Mouse (Mus musculus): ENCODE measurements around the gene Mum1. TPM values are rescaled to one million over a fixed set of nuclear protein-coding genes. Genes with fewer than 3 reads are reported as not detected.

Gene Mum1
- total and polyA plus RNA-seq, 2 experiments: 7.1 to 10.1 TPM

- Histone ChIP-seq H3K4me3 (ENCODE audit: insufficient read depth, low read depth, low read length) (no peak overlapping the region), H3K9ac (ENCODE audit: low read depth, low read length) (no peak overlapping the region), H3K27me3 (ENCODE audit: control insufficient read depth, insufficient read depth, low read length) (no peaks in the 10 kb centered on the region), H3K79me2 (ENCODE audit: control insufficient read depth, insufficient read depth, low read length) (peaks cover 6% of the 10 kb centered on the region; the same call in 1 of the 2 replicates), H3K27ac (replicated peaks; ENCODE audit: insufficient read depth, low read depth, low read length) (no peak overlapping the region), H3K36me3 (ENCODE audit: control insufficient read depth, insufficient read depth, low read length) (peaks cover 32% of the 10 kb centered on the region), H3K4me1 (ENCODE audit: control insufficient read depth, insufficient read depth, low read length) (peaks cover 1% of the 10 kb centered on the region)
- no peak for DNase-seq (ENCODE audit: extremely low read depth, low read depth, low spot score)
- TF ChIP-seq CTCF (IDR thresholded peaks at IDR 0.05; ENCODE audit: low read depth, low read length) (no peak), POLR2A (IDR thresholded peaks at IDR 0.05; ENCODE audit: extremely low read depth, insufficient read depth, low read length) (no peak)
- WGBS: 94% methylated on average over 12 of the region's 12 CpGs
Observed at GRCm38 (mm10) chr10:80288097-80288496, 61.9 kb downstream of the Mum1 start.

GRCm38 (mm10) chr10:80288657-80289056, 62.4 kb downstream of the Mum1 start:
- H3K4me3 ChIP-seq (ENCODE audit: insufficient read depth, low read depth, low read length): no peak overlapping the region
- no peaks in the 10 kb centered on the region for H3K27me3 ChIP-seq (ENCODE audit: control insufficient read depth, insufficient read depth, low read length)
- no peak overlapping the region for H3K9ac ChIP-seq (ENCODE audit: low read depth, low read length)
- peaks cover 28% of the 10 kb centered on the region for H3K36me3 ChIP-seq (ENCODE audit: control insufficient read depth, insufficient read depth, low read length)
- peaks cover 4% of the 10 kb centered on the region; the same call in 1 of the 2 replicates for H3K4me1 ChIP-seq (ENCODE audit: control insufficient read depth, insufficient read depth, low read length)
- H3K79me2 ChIP-seq (ENCODE audit: control insufficient read depth, insufficient read depth, low read length): peaks cover 6% of the 10 kb centered on the region; the same call in 1 of the 2 replicates
- no peak overlapping the region for H3K27ac ChIP-seq (replicated peaks; ENCODE audit: insufficient read depth, low read depth, low read length)
- DNase-seq (ENCODE audit: extremely low read depth, low read depth, low spot score): no peak
- TF ChIP-seq CTCF (IDR thresholded peaks at IDR 0.05; ENCODE audit: low read depth, low read length) (peak; percentile 35; the same call in 1 of the 2 replicates), POLR2A (IDR thresholded peaks at IDR 0.05; ENCODE audit: extremely low read depth, insufficient read depth, low read length) (no peak)
- WGBS: 82% methylated on average over 8 of the region's 8 CpGs

GRCm38 (mm10) chr10:80292251-80293146, 66.3 kb downstream of the Mum1 start, which contains the start of gene Rps15:
Gene Rps15 (plus strand): TSS chr10:80292453.
- WGBS: under 1% methylated on average over 72 of the region's 72 CpGs
- peak; percentile 80 for DNase-seq (ENCODE audit: extremely low read depth, low read depth, low spot score)
- peak within 1 kb of the TSS; percentile 61 for H3K27ac ChIP-seq (replicated peaks; ENCODE audit: insufficient read depth, low read depth, low read length)
- peak within 1 kb of the TSS; percentile 95 for H3K9ac ChIP-seq (ENCODE audit: low read depth, low read length)
- H3K4me1 ChIP-seq (ENCODE audit: control insufficient read depth, insufficient read depth, low read length): peaks cover 4% of the 10 kb centered on the region; the same call in 1 of the 2 replicates
- H3K36me3 ChIP-seq (ENCODE audit: control insufficient read depth, insufficient read depth, low read length): peaks cover 12% of the 10 kb centered on the region
- H3K4me3 ChIP-seq (ENCODE audit: insufficient read depth, low read depth, low read length): peak within 1 kb of the TSS; percentile 95
- H3K27me3 ChIP-seq (ENCODE audit: control insufficient read depth, insufficient read depth, low read length): no peaks in the 10 kb centered on the region
- H3K79me2 ChIP-seq (ENCODE audit: control insufficient read depth, insufficient read depth, low read length): peaks cover 6% of the 10 kb centered on the region; the same call in 1 of the 2 replicates
- TF ChIP-seq CTCF (IDR thresholded peaks at IDR 0.05; ENCODE audit: low read depth, low read length) (peak; percentile 79), POLR2A (IDR thresholded peaks at IDR 0.05; ENCODE audit: extremely low read depth, insufficient read depth, low read length) (peak; percentile 96)

GRCm38 (mm10) chr10:80293325-80293724, 67.1 kb downstream of the Mum1 start:
- no peak overlapping the region for H3K27ac ChIP-seq (replicated peaks; ENCODE audit: insufficient read depth, low read depth, low read length)
- peaks cover 6% of the 10 kb centered on the region; the same call in 1 of the 2 replicates for H3K79me2 ChIP-seq (ENCODE audit: control insufficient read depth, insufficient read depth, low read length)
- H3K36me3 ChIP-seq (ENCODE audit: control insufficient read depth, insufficient read depth, low read length): peaks cover 9% of the 10 kb centered on the region
- no peak for TF ChIP-seq POLR2A (IDR thresholded peaks at IDR 0.05; ENCODE audit: extremely low read depth, insufficient read depth, low read length)
- no peak for TF ChIP-seq CTCF (IDR thresholded peaks at IDR 0.05; ENCODE audit: low read depth, low read length)
- WGBS: 36% methylated on average over 14 of the region's 14 CpGs
- peak overlapping the region; percentile 95 for H3K9ac ChIP-seq (ENCODE audit: low read depth, low read length)
- peaks cover 4% of the 10 kb centered on the region; the same call in 1 of the 2 replicates for H3K4me1 ChIP-seq (ENCODE audit: control insufficient read depth, insufficient read depth, low read length)
- no peak for DNase-seq (ENCODE audit: extremely low read depth, low read depth, low spot score)
- peak overlapping the region; percentile 95 for H3K4me3 ChIP-seq (ENCODE audit: insufficient read depth, low read depth, low read length)
- no peaks in the 10 kb centered on the region for H3K27me3 ChIP-seq (ENCODE audit: control insufficient read depth, insufficient read depth, low read length)

Other genes starting within 250 kb of the Mum1 start
- gene Tmem259, start 242.1 kb upstream of the Mum1 start, total RNA-seq (2014; rRNA removed): 35.7 and 51.7 TPM in 2 replicates
- gene Tmem259, start 242.1 kb upstream of the Mum1 start, polyA plus RNA-seq (2012; rRNA removed): 223 and 259 TPM in 2 replicates
- 5.2 and 6.4 TPM in 2 replicates for gene Cnn2, start 237.8 kb upstream of the Mum1 start, total RNA-seq (2014; rRNA removed)
- 6.9 and 9.8 TPM in 2 replicates for gene Cnn2, start 237.8 kb upstream of the Mum1 start, polyA plus RNA-seq (2012; rRNA removed)
- gene Abca7, start 229.9 kb upstream of the Mum1 start, total RNA-seq (2014; rRNA removed): 1.4 and 1.9 TPM in 2 replicates
- 3.2 and 3.4 TPM in 2 replicates for gene Abca7, start 229.9 kb upstream of the Mum1 start, polyA plus RNA-seq (2012; rRNA removed)
- 4.5 and 4.6 TPM in 2 replicates for gene Arhgap45, start 209.8 kb upstream of the Mum1 start, total RNA-seq (2014; rRNA removed)
- gene Arhgap45, start 209.8 kb upstream of the Mum1 start, polyA plus RNA-seq (2012; rRNA removed): 7.7 and 10.9 TPM in 2 replicates
- 26.4 and 39.1 TPM in 2 replicates for gene Polr2e, start 186.6 kb upstream of the Mum1 start, total RNA-seq (2014; rRNA removed)
- 71.1 and 74.6 TPM in 2 replicates for gene Polr2e, start 186.6 kb upstream of the Mum1 start, polyA plus RNA-seq (2012; rRNA removed)
- gene Gpx4, start 179.3 kb upstream of the Mum1 start, total RNA-seq (2014; rRNA removed): 712 and 752 TPM in 2 replicates
- gene Gpx4, start 179.3 kb upstream of the Mum1 start, polyA plus RNA-seq (2012; rRNA removed): 535 and 559 TPM in 2 replicates
- 8.9 and 11.8 TPM in 2 replicates for gene Sbno2, start 120.9 kb upstream of the Mum1 start, total RNA-seq (2014; rRNA removed)
- gene Sbno2, start 120.9 kb upstream of the Mum1 start, polyA plus RNA-seq (2012; rRNA removed): 19.2 and 25.9 TPM in 2 replicates
- gene Stk11, start 110.6 kb upstream of the Mum1 start, total RNA-seq (2014; rRNA removed): 71.5 and 75.0 TPM in 2 replicates
- gene Stk11, start 110.6 kb upstream of the Mum1 start, polyA plus RNA-seq (2012; rRNA removed): 96.8 and 110 TPM in 2 replicates
- gene Atp5d, start 87.8 kb upstream of the Mum1 start, total RNA-seq (2014; rRNA removed): 144 and 218 TPM in 2 replicates
- 1,387 and 1,558 TPM in 2 replicates for gene Atp5d, start 87.8 kb upstream of the Mum1 start, polyA plus RNA-seq (2012; rRNA removed)
- gene Cbarp, start 85.6 kb upstream of the Mum1 start, total RNA-seq (2014; rRNA removed): 0.47 and 0.55 TPM in 2 replicates
- gene Cbarp, start 85.6 kb upstream of the Mum1 start, polyA plus RNA-seq (2012; rRNA removed): 1.2 TPM in 2 replicates
- gene Midn, start 78.2 kb upstream of the Mum1 start, total RNA-seq (2014; rRNA removed): 6.9 and 11.6 TPM in 2 replicates
- 27.4 and 38.8 TPM in 2 replicates for gene Midn, start 78.2 kb upstream of the Mum1 start, polyA plus RNA-seq (2012; rRNA removed)
- 19.5 and 25.9 TPM in 2 replicates for gene Cirbp, start 60.4 kb upstream of the Mum1 start, total RNA-seq (2014; rRNA removed)
- gene Cirbp, start 60.4 kb upstream of the Mum1 start, polyA plus RNA-seq (2012; rRNA removed): 31.8 and 37.0 TPM in 2 replicates
- 5.1 and 7.7 TPM in 2 replicates for gene 1600002K03Rik, start 53.5 kb upstream of the Mum1 start, total RNA-seq (2014; rRNA removed)
- gene 1600002K03Rik, start 53.5 kb upstream of the Mum1 start, polyA plus RNA-seq (2012; rRNA removed): 10.0 and 10.4 TPM in 2 replicates
- gene Efna2, start 47.0 kb upstream of the Mum1 start, total RNA-seq (2014; rRNA removed): under 0.01 and 0.07 TPM in 2 replicates
- gene Efna2, start 47.0 kb upstream of the Mum1 start, polyA plus RNA-seq (2012; rRNA removed): 0.26 TPM in 2 replicates
- gene Ndufs7, start 22.7 kb downstream of the Mum1 start, total RNA-seq (2014; rRNA removed): 165 and 186 TPM in 2 replicates
- gene Ndufs7, start 22.7 kb downstream of the Mum1 start, polyA plus RNA-seq (2012; rRNA removed): 551 and 560 TPM in 2 replicates
- gene Gamt, start 34.6 kb downstream of the Mum1 start, total RNA-seq (2014; rRNA removed): 241 and 277 TPM in 2 replicates
- 670 and 715 TPM in 2 replicates for gene Gamt, start 34.6 kb downstream of the Mum1 start, polyA plus RNA-seq (2012; rRNA removed)
- 38.0 and 39.9 TPM in 2 replicates for gene Dazap1, start 35.1 kb downstream of the Mum1 start, total RNA-seq (2014; rRNA removed)
- 39.9 and 43.5 TPM in 2 replicates for gene Dazap1, start 35.1 kb downstream of the Mum1 start, polyA plus RNA-seq (2012; rRNA removed)
- gene Rps15, start 66.0 kb downstream of the Mum1 start, total RNA-seq (2014; rRNA removed): 510 and 571 TPM in 2 replicates
- gene Rps15, start 66.0 kb downstream of the Mum1 start, polyA plus RNA-seq (2012; rRNA removed): 686 and 1,012 TPM in 2 replicates
- gene Apc2, start 69.5 kb downstream of the Mum1 start, total RNA-seq (2014; rRNA removed): 0.09 and 0.20 TPM in 2 replicates
- gene Apc2, start 69.5 kb downstream of the Mum1 start, polyA plus RNA-seq (2012; rRNA removed): 0.19 and 0.20 TPM in 2 replicates
- gene 2310011J03Rik, start 94.1 kb downstream of the Mum1 start, total RNA-seq (2014; rRNA removed): 10.4 and 12.4 TPM in 2 replicates
- 25.4 and 25.5 TPM in 2 replicates for gene 2310011J03Rik, start 94.1 kb downstream of the Mum1 start, polyA plus RNA-seq (2012; rRNA removed)
- 8.8 and 12.5 TPM in 2 replicates for gene Pcsk4, start 103.1 kb downstream of the Mum1 start, total RNA-seq (2014; rRNA removed)
- 19.2 and 21.8 TPM in 2 replicates for gene Pcsk4, start 103.1 kb downstream of the Mum1 start, polyA plus RNA-seq (2012; rRNA removed)
- gene Reep6, start 103.5 kb downstream of the Mum1 start, total RNA-seq (2014; rRNA removed): 112 and 185 TPM in 2 replicates
- 384 and 617 TPM in 2 replicates for gene Reep6, start 103.5 kb downstream of the Mum1 start, polyA plus RNA-seq (2012; rRNA removed)
- 0.28 and 0.40 TPM in 2 replicates for gene Adamtsl5, start 122.0 kb downstream of the Mum1 start, total RNA-seq (2014; rRNA removed)
- gene Adamtsl5, start 122.0 kb downstream of the Mum1 start, polyA plus RNA-seq (2012; rRNA removed): 1.4 and 1.6 TPM in 2 replicates
- 0.60 and 1.4 TPM in 2 replicates for gene Plk5, start 130.0 kb downstream of the Mum1 start, total RNA-seq (2014; rRNA removed)
- 3.5 and 6.6 TPM in 2 replicates for gene Plk5, start 130.0 kb downstream of the Mum1 start, polyA plus RNA-seq (2012; rRNA removed)
- 1.0 and 2.6 TPM in 2 replicates for gene Mex3d, start 161.2 kb downstream of the Mum1 start, total RNA-seq (2014; rRNA removed)
- gene Mex3d, start 161.2 kb downstream of the Mum1 start, polyA plus RNA-seq (2012; rRNA removed): 2.1 and 2.4 TPM in 2 replicates
- 21.1 and 32.8 TPM in 2 replicates for gene Mbd3, start 173.1 kb downstream of the Mum1 start, total RNA-seq (2014; rRNA removed)
- gene Mbd3, start 173.1 kb downstream of the Mum1 start, polyA plus RNA-seq (2012; rRNA removed): 73.5 and 76.7 TPM in 2 replicates
- gene Uqcr11, start 180.4 kb downstream of the Mum1 start, total RNA-seq (2014; rRNA removed): 1,362 and 1,401 TPM in 2 replicates
- 2,210 and 2,521 TPM in 2 replicates for gene Uqcr11, start 180.4 kb downstream of the Mum1 start, polyA plus RNA-seq (2012; rRNA removed)
- gene Tcf3, start 207.2 kb downstream of the Mum1 start, total RNA-seq (2014; rRNA removed): 6.4 and 9.9 TPM in 2 replicates
- 19.6 and 20.2 TPM in 2 replicates for gene Tcf3, start 207.2 kb downstream of the Mum1 start, polyA plus RNA-seq (2012; rRNA removed)